Mouse (Mus musculus) gonadal fat pad, adult 2 months (tissue): ENCODE data around the gene Zfp661. TPM values are rescaled to one million over a fixed set of nuclear protein-coding genes. Genes with fewer than 3 reads are reported as not detected.

Source experiments
- DNase-seq: peaks from one replicate; pipeline ENCODE4 v3.0.0-alpha.2; 2012; ENCODE audit warnings: low read depth
- polyA plus RNA-seq: library from polyadenylated mRNA; depleted of rRNA; stranded (reverse); fragments of >200 nt; gene quantifications from 2 replicates; pipeline ENCODE4 v1.2.3, GENCODE M21; 2012; rRNA removed

Zfp661 gene
- polyA plus RNA-seq, 1 experiment = 4.1 TPM

DNA sequence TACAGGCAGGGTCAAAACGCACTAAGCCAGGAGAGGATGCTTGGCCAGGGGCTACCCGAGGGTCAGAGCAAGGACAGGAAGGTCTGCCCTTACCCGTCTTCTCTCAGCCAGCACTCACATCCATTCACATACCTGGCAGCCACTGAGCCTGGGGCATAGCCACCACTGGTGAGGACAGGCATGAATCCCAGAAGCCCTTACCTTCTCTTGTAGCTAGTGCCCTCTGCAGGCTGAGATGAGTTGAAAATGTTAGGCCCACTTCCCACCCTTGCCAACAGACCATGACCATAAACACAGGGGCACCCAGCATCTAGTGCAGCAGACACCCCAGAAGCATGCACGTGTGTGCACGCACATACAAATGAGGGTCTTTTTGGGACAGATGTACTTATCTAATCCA, 35.8 kb downstream of the Zfp661 start:
- no peak for DNase-seq

GRCm38 (mm10) chr2:127550446-127550845, 36.4 kb downstream of the Zfp661 start:
- DNase-seq = no peak

- DNase-seq = no peak
Measured at GRCm38 (mm10) chr2:127549711-127550110, 37.2 kb downstream of the Zfp661 start.

GRCm38 (mm10) chr2:127548342-127549074, 38.4 kb downstream of the Zfp661 start:
- no peak for DNase-seq

DNA sequence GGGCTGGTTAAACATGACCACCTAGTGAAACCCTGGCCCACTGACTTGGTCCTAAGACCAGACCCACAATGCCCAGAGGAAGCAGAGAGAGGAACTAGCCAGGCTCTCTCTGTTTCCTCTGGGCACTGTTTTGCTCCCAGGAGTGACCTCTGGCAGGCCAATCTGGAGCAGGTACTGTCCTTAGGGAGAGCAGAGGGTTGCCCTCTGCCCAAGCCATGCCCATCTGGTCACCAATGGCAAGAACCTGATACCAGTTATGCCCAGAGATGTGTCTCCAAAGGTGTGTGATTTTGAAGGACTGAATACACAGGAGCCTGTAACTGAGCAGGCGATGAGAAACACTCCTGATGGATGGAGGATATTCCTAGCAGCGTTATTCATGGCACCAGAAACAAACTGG, 45.2 kb downstream of the Zfp661 start:
- no peak for DNase-seq

DNA sequence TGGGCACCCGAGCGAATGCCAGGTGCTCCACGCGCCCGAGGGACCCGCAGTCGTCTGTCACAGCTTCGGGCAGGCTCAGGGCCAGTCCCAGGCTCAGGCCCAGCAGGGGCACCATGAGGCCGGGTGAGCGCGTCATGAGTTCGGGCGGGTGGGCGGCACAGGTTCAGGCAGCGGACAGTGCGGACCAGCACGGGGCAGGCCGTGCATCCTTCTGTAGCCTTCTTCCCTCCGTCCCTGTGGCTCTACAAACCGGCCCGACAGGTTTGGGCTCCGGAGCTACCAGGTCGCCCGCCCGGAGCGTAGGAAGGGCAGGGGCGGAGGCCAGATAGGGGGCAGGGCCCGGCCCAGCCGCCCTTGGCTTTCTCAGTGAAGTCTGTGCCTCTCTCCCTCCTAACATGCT, 45.7 kb downstream of the Zfp661 start, which contains the start of gene Prom2:
Gene Prom2, minus strand, starts transcription at position 283 of the 400 bp plus-strand sequence.
- DNase-seq = no peak

- DNase-seq = no peak
Measured at GRCm38 (mm10) chr2:127539494-127539893, 47.4 kb downstream of the Zfp661 start.

GRCm38 (mm10) chr2:127537548-127537947, 49.3 kb downstream of the Zfp661 start:
- DNase-seq = no peak

GRCm38 (mm10) chr2:127535363-127535762, 51.5 kb downstream of the Zfp661 start:
- DNase-seq = no peak

GRCm38 (mm10) chr2:127532379-127532778, 54.5 kb downstream of the Zfp661 start:
- no peak for DNase-seq

DNA sequence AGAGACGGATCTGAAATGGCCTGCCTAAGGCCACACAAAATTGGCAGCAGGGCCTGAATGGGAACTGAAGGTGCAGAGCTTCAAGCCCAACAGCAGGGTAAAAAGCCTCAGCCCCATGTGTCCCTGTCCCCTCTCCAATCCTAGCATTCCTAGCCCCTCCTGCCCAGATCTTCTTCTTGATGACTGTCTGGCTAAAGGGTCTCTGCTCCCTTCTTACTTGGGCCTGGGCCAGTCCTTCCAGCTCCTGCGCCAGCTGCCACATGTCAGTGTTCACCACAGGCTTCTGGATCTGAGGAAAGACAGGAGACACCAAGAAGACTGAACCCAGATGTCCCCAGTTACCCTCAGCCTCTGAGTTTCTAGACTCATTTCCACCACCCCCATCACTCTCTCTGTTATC, 55.3 kb downstream of the Zfp661 start:
- DNase-seq = no peak

GRCm38 (mm10) chr2:127530418-127530817, 56.5 kb downstream of the Zfp661 start:
- DNase-seq = no peak

DNA sequence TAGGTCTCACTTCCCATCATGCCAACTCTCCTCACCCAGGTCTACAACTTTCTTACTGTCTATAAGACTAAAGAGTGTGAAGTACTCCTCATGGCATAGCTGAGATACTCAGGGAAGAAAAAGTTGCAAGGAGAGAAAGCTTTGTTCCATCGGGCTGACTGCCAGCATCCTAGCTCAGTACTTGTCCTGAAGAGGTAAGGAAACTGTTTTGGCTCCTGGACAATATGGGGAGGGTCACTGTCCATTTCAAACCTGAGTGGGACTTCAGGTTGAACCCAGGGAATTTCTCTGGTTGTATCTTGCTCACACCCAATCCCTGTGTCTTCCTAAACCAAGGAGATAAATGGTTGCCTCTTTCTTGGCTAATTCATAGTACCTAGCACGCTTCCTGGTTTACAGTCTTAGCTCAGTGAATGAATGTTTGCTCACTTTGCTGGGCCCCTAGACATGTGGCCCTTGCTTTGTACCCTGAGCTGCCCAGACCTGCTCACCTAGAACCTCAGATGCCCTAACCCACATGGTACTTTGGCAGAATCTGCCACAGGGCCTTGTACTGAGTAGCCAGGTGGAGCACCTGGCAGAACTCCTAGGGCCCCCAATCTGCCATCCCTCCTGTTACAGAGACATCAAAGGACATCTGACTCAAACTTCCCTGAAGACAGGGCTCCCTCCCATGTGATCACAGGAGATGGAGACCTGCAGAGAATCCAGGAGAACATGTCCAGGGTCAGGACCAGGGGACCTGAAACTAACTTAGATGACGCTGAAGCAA, 61.7 kb downstream of the Zfp661 start:
- no peak for DNase-seq

Other genes with a start within 250 kb of the Zfp661 start
- gene Astl, start 248.5 kb downstream of the Zfp661 start, polyA plus RNA-seq = not detected in 2 replicates
- 0.54 and 1.1 TPM in 2 replicates for gene Adra2b, start 223.9 kb downstream of the Zfp661 start, polyA plus RNA-seq
- 0.32 and 0.37 TPM in 2 replicates for gene Gpat2, start 161.9 kb downstream of the Zfp661 start, polyA plus RNA-seq
- gene Fahd2a, start 142.5 kb downstream of the Zfp661 start, polyA plus RNA-seq = 33.7 and 36.5 TPM in 2 replicates
- gene Kcnip3, start 65.0 kb downstream of the Zfp661 start, polyA plus RNA-seq = 33.4 and 35.1 TPM in 2 replicates
- gene Prom2, start 45.6 kb downstream of the Zfp661 start, polyA plus RNA-seq = 455 and 501 TPM in 2 replicates
- 37.3 and 44.0 TPM in 2 replicates for gene Mrps5, start 128 bp upstream of the Zfp661 start, polyA plus RNA-seq
- 35.7 and 66.3 TPM in 2 replicates for gene Mal, start 69.6 kb upstream of the Zfp661 start, polyA plus RNA-seq
- 10.8 and 13.1 TPM in 2 replicates for gene Mall, start 142.8 kb upstream of the Zfp661 start, polyA plus RNA-seq
- gene Nphp1, start 201.8 kb upstream of the Zfp661 start, polyA plus RNA-seq = 19.9 and 21.3 TPM in 2 replicates
- 74.5 and 96.6 TPM in 2 replicates for gene Mtln, start 205.4 kb upstream of the Zfp661 start, polyA plus RNA-seq
- 0.23 and 0.99 TPM in 2 replicates for gene Bub1, start 244.8 kb upstream of the Zfp661 start, polyA plus RNA-seq